Mouse (Mus musculus): Measurements from ENCODE around the gene Plekhg1. TPM values are rescaled to one million over a fixed set of nuclear protein-coding genes. Genes with fewer than 3 reads are reported as not detected.

Gene Plekhg1
- polyA plus RNA-seq, 1 experiment from 2014 or later: 12.4 TPM

GRCm38 (mm10) chr10:3978792-3979488 is 238.8 kb downstream of the Plekhg1 start:
- no peaks in the 10 kb centered on the region for H3K27me3 ChIP-seq (ENCODE audit: insufficient read depth, low read length)
- WGBS: 85% methylated on average over 5 of the region's 5 CpGs
- no peak overlapping the region for H3K9ac ChIP-seq
- no peak overlapping the region for H3K27ac ChIP-seq (ENCODE audit: low read depth)
- no peak for DNase-seq
- peaks cover 28% of the 10 kb centered on the region for H3K36me3 ChIP-seq (ENCODE audit: insufficient read depth)
- no peak for TF ChIP-seq CTCF (IDR thresholded peaks at IDR 0.05; ENCODE audit: low read depth)
- peaks cover 3% of the 10 kb centered on the region; the same call in 1 of the 2 replicates for H3K4me1 ChIP-seq (ENCODE audit: insufficient read depth)
- H3K4me2 ChIP-seq: no peak overlapping the region
- ATAC-seq (ENCODE audit: insufficient read depth): no peak
- no peaks in the 10 kb centered on the region for H3K9me3 ChIP-seq (ENCODE audit: low read depth, low read length)
- no peak overlapping the region for H3K4me3 ChIP-seq (ENCODE audit: low read depth, low read length)

- ATAC-seq (ENCODE audit: insufficient read depth) (no peak), DNase-seq (no peak)
- H3K4me2 ChIP-seq: no peak overlapping the region
- H3K36me3 ChIP-seq (ENCODE audit: insufficient read depth): peaks cover 31% of the 10 kb centered on the region
- 77% methylated on average over 4 of the region's 4 CpGs for WGBS
- no peak overlapping the region for H3K27ac ChIP-seq (ENCODE audit: low read depth)
- no peaks in the 10 kb centered on the region for H3K9me3 ChIP-seq (ENCODE audit: low read depth, low read length)
- TF ChIP-seq CTCF (IDR thresholded peaks at IDR 0.05; ENCODE audit: low read depth): no peak
- H3K4me3 ChIP-seq (ENCODE audit: low read depth, low read length): no peak overlapping the region
- no peaks in the 10 kb centered on the region for H3K27me3 ChIP-seq (ENCODE audit: insufficient read depth, low read length)
- no peak overlapping the region for H3K9ac ChIP-seq
- peaks cover 3% of the 10 kb centered on the region; the same call in 1 of the 2 replicates for H3K4me1 ChIP-seq (ENCODE audit: insufficient read depth)
These were observed 240.1 kb downstream of the Plekhg1 start for GRCm38 (mm10) chr10:3980231-3980630.

- H3K9me3 ChIP-seq (ENCODE audit: low read depth, low read length): no peaks in the 10 kb centered on the region
- 89% methylated on average over 6 of the region's 6 CpGs for WGBS
- no peak for TF ChIP-seq CTCF (IDR thresholded peaks at IDR 0.05; ENCODE audit: low read depth)
These were observed 250.2 kb downstream of the Plekhg1 start for GRCm38 (mm10) chr10:3990295-3990883.

GRCm38 (mm10) chr10:3993365-3994102 is 253.4 kb downstream of the Plekhg1 start:
- WGBS: 84% methylated on average over 8 of the region's 8 CpGs
- peaks cover 50% of the 10 kb centered on the region for H3K36me3 ChIP-seq (ENCODE audit: insufficient read depth)
- H3K4me2 ChIP-seq: no peak overlapping the region
- no peaks in the 10 kb centered on the region for H3K9me3 ChIP-seq (ENCODE audit: low read depth, low read length)
- H3K4me3 ChIP-seq (ENCODE audit: low read depth, low read length): no peak overlapping the region
- H3K4me1 ChIP-seq (ENCODE audit: insufficient read depth): no peaks in the 10 kb centered on the region
- no peaks in the 10 kb centered on the region for H3K27me3 ChIP-seq (ENCODE audit: insufficient read depth, low read length)
- no peak for DNase-seq
- H3K9ac ChIP-seq: no peak overlapping the region
- TF ChIP-seq CTCF (IDR thresholded peaks at IDR 0.05; ENCODE audit: low read depth): no peak
- no peak; the same call in 1 of the 2 replicates for ATAC-seq (ENCODE audit: insufficient read depth)
- no peak overlapping the region for H3K27ac ChIP-seq (ENCODE audit: low read depth)

More at GRCm38 (mm10) chr10:3990295-3990883, 250.2 kb downstream of the Plekhg1 start:
- no peak overlapping the region for H3K4me2 ChIP-seq
- H3K9ac ChIP-seq: no peak overlapping the region
- no peaks in the 10 kb centered on the region for H3K4me1 ChIP-seq (ENCODE audit: insufficient read depth)
- DNase-seq: no peak
- ATAC-seq (ENCODE audit: insufficient read depth): no peak
- H3K4me3 ChIP-seq (ENCODE audit: low read depth, low read length): no peak overlapping the region
- peaks cover 48% of the 10 kb centered on the region for H3K36me3 ChIP-seq (ENCODE audit: insufficient read depth)
- H3K27me3 ChIP-seq (ENCODE audit: insufficient read depth, low read length): no peaks in the 10 kb centered on the region
- H3K27ac ChIP-seq (ENCODE audit: low read depth): no peak overlapping the region

- no peaks in the 10 kb centered on the region for H3K27me3 ChIP-seq (ENCODE audit: insufficient read depth, low read length)
These were observed 255.1 kb downstream of the Plekhg1 start for GRCm38 (mm10) chr10:3995277-3995676.

GRCm38 (mm10) chr10:3996170-3996876 is 256.2 kb downstream of the Plekhg1 start:
- WGBS: 52% methylated on average over 15 of the region's 15 CpGs
- H3K9me3 ChIP-seq (ENCODE audit: low read depth, low read length): no peaks in the 10 kb centered on the region
- no peaks in the 10 kb centered on the region for H3K27me3 ChIP-seq (ENCODE audit: insufficient read depth, low read length)
- H3K4me3 ChIP-seq (ENCODE audit: low read depth, low read length): no peak overlapping the region
- no peak overlapping the region for H3K9ac ChIP-seq
- H3K4me2 ChIP-seq: no peak overlapping the region
- DNase-seq (peak; percentile 91), ATAC-seq (ENCODE audit: insufficient read depth) (peak; percentile 79)
- peaks cover 36% of the 10 kb centered on the region for H3K36me3 ChIP-seq (ENCODE audit: insufficient read depth)
- peak; percentile 84 for TF ChIP-seq CTCF (IDR thresholded peaks at IDR 0.05; ENCODE audit: low read depth)
- H3K27ac ChIP-seq (ENCODE audit: low read depth): no peak overlapping the region
- H3K4me1 ChIP-seq (ENCODE audit: insufficient read depth): no peaks in the 10 kb centered on the region

More at GRCm38 (mm10) chr10:3995277-3995676, 255.1 kb downstream of the Plekhg1 start:
- Histone ChIP-seq H3K27ac (ENCODE audit: low read depth) (no peak overlapping the region), H3K4me3 (ENCODE audit: low read depth, low read length) (no peak overlapping the region), H3K36me3 (ENCODE audit: insufficient read depth) (peaks cover 41% of the 10 kb centered on the region), H3K9ac (no peak overlapping the region), H3K4me1 (ENCODE audit: insufficient read depth) (no peaks in the 10 kb centered on the region), H3K4me2 (no peak overlapping the region), H3K9me3 (ENCODE audit: low read depth, low read length) (no peaks in the 10 kb centered on the region)
- WGBS: 82% methylated on average over 4 of the region's 4 CpGs
- TF ChIP-seq CTCF (IDR thresholded peaks at IDR 0.05; ENCODE audit: low read depth): peak; percentile 46
- ATAC-seq (ENCODE audit: insufficient read depth): no peak
- no peak for DNase-seq

All from lung, embryonic 14.5 days (tissue).